Mouse (Mus musculus) liver, postnatal 0 days (tissue): Measurements from ENCODE around the gene Ano9. TPM values are rescaled to one million over a fixed set of nuclear protein-coding genes. Genes with fewer than 3 reads are reported as not detected.

Experiments
- ATAC-seq: fragments of 200-750 bp; cut with Nextera tagmentation; 2 replicates; pipeline ENCODE4 v1.8.0; 2017; ENCODE audit warnings: mild to moderate bottlenecking, moderate library complexity
- DNase-seq: peaks from one replicate; pipeline ENCODE4 v3.0.0-alpha.2; 2016
- H3K27ac ChIP-seq: fragments of 300-500 bp; sonication (generic); 2 replicates; pipeline ENCODE4 v1.5.1; 2014; ENCODE audit warnings: antibody characterized with exemption, moderate library complexity, mild to moderate bottlenecking, low read depth
- H3K27me3 ChIP-seq: fragments of 300-500 bp; sonication (generic); 2 replicates; pipeline ENCODE4 v1.6.1; 2014; ENCODE audit warnings: low read length, control low read depth, mixed read lengths; ENCODE audit not compliant: insufficient read depth
- H3K36me3 ChIP-seq: fragments of 300-500 bp; sonication (generic); replicated peaks from 2 replicates; pipeline ENCODE4 v1.6.1; 2014; ENCODE audit warnings: mild to moderate bottlenecking, control low read depth, low read length, moderate library complexity, mixed read lengths; ENCODE audit not compliant: insufficient read depth
- H3K4me1 ChIP-seq: fragments of 300-500 bp; sonication (generic); 2 replicates; pipeline ENCODE4 v1.6.1; 2014; ENCODE audit warnings: antibody characterized with exemption, mild to moderate bottlenecking, control low read depth; ENCODE audit not compliant: insufficient read depth
- H3K4me2 ChIP-seq: fragments of 300-500 bp; sonication (generic); 2 replicates; pipeline ENCODE4 v1.6.1; 2014; ENCODE audit warnings: low read depth, mild to moderate bottlenecking, low read length, moderate library complexity, mixed read lengths
- H3K4me3 ChIP-seq: fragments of 300-500 bp; sonication (generic); 2 replicates; pipeline ENCODE4 v1.5.1; 2014; ENCODE audit warnings: low read depth, low read length
- H3K9ac ChIP-seq: fragments of 300-500 bp; sonication (generic); replicated peaks from 2 replicates; pipeline ENCODE4 v1.6.1; 2014; ENCODE audit warnings: mild to moderate bottlenecking, moderate library complexity
- H3K9me3 ChIP-seq: fragments of 300-500 bp; sonication (generic); 2 replicates; pipeline ENCODE4 v1.6.1; 2016; ENCODE audit warnings: mild to moderate bottlenecking, control low read depth, low read length, mixed read lengths
- CTCF ChIP-seq: sonication (generic); IDR thresholded peaks from 2 replicates; pipeline ENCODE4 v1.5.1; 2016; ENCODE audit warnings: antibody characterized with exemption, low read depth
- EP300 ChIP-seq: IDR thresholded peaks from 2 replicates; pipeline ENCODE4 v1.6.1; 2016; ENCODE audit warnings: antibody characterized with exemption, low read depth, mild to moderate bottlenecking
- WGBS: fragments of 180-500 bp; shearing (Covaris S2); extraction: QIAGEN DNeasy Blood & Tissue Kit; methylation state at CpG from one replicate; pipeline ENCODE4 v1.1.7; 2014; ENCODE audit not compliant: insufficient replicate concordance; 5-methylcytosine and 5-hydroxymethylcytosine counted together
- polyA plus RNA-seq: library from polyadenylated mRNA; unstranded; fragments of >200 nt; fragmentation: Nextera tagmentation; extraction: Ambion mirVana; gene quantifications from 2 replicates; pipeline ENCODE4 v1.2.1, GENCODE M21; 2015

Ano9 gene
- polyA plus RNA-seq, 1 experiment from 2014 or later = 1.4 TPM

DNA sequence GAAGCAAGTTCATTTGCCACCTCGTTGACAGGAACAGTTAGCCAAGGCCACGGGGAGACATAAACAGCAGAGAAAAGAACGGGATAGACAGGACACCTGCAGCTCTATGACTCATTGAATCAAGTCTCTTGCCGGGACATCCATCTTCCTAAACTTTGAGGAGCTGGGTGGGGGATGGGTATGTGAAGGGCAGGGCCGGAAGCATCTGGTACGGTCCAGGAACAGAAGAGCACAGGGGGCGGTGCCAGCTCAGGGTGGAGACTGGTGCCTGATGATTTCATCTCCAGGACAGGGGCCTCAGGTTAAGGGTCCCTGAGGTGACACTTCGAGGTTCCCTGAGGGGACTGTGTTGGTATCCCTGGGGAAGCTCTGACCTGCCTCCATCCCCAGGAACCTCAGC lies 29.7 kb downstream of the Ano9 start:
- H3K4me1 ChIP-seq = peaks cover 10% of the 10 kb centered on the region; the same call in 1 of the 2 replicates
- H3K36me3 ChIP-seq = peaks cover 6% of the 10 kb centered on the region; the same call in 1 of the 2 replicates
- peaks cover 14% of the 10 kb centered on the region for H3K27me3 ChIP-seq
- DNase-seq (no peak), ATAC-seq (no peak)
- no peak overlapping the region for H3K9ac ChIP-seq
- peak overlapping the region; percentile 39 for H3K4me2 ChIP-seq
- TF ChIP-seq CTCF (no peak), EP300 (no peak)
- WGBS = 23% methylated on average over 8 of the region's 8 CpGs
- H3K4me3 ChIP-seq = no peak overlapping the region
- H3K27ac ChIP-seq = no peak overlapping the region
- H3K9me3 ChIP-seq = no peaks in the 10 kb centered on the region

- 0 out of 2 replicates have a peak overlapping the region, but pooled peaks have one; percentile 10 for H3K4me2 ChIP-seq
- no peaks in the 10 kb centered on the region for H3K4me1 ChIP-seq
- no peak overlapping the region for H3K9ac ChIP-seq
- TF ChIP-seq CTCF (no peak), EP300 (no peak)
- H3K36me3 ChIP-seq = no peaks in the 10 kb centered on the region
- ATAC-seq (no peak), DNase-seq (no peak)
- no peak overlapping the region for H3K4me3 ChIP-seq
- WGBS = 40% methylated on average over 34 of the region's 34 CpGs
- 0 out of 2 replicates have a peak, but pooled peaks cover 7% of the 10 kb centered on the region for H3K27me3 ChIP-seq
- no peak overlapping the region for H3K27ac ChIP-seq
- H3K9me3 ChIP-seq = no peaks in the 10 kb centered on the region
Measured at GRCm38 (mm10) chr7:141079481-141080449, 37.8 kb downstream of the Ano9 start.

DNA sequence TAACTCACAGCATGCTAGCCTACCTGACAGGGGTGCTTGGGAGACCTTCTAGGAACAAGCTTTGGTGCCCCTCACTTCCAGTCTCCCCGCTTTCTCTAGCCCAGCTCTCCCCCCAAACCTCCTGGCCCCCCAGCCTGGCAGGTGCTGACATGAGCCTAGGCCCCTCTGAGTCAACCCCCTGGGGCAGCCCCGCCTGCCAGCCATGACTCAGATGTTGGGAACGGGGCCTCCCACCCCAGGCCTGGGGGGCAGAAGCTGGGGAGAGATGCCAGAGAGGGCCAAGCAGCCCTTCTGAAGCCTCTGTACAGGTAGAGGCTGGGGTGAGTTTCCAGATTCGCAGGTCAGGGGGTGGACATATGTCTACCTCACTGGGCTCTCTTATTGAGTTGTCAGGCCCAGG lies 38.7 kb downstream of the Ano9 start:
- Histone ChIP-seq H3K27ac (no peak overlapping the region), H3K27me3 (0 out of 2 replicates have a peak, but pooled peaks cover 7% of the 10 kb centered on the region), H3K9me3 (no peaks in the 10 kb centered on the region), H3K4me2 (no peak overlapping the region), H3K36me3 (no peaks in the 10 kb centered on the region), H3K4me3 (no peak overlapping the region), H3K4me1 (no peaks in the 10 kb centered on the region), H3K9ac (no peak overlapping the region)
- TF ChIP-seq CTCF = no peak
- TF ChIP-seq EP300 = no peak
- WGBS = 75% methylated on average over 4 of the region's 4 CpGs
- DNase-seq (no peak), ATAC-seq (no peak)

- Histone ChIP-seq H3K4me1 (no peaks in the 10 kb centered on the region), H3K27ac (no peak within 1 kb of the TSS), H3K4me3 (no peak within 1 kb of the TSS), H3K9me3 (no peaks in the 10 kb centered on the region), H3K9ac (no peak within 1 kb of the TSS), H3K36me3 (no peaks in the 10 kb centered on the region), H3K27me3 (0 out of 2 replicates have a peak, but pooled peaks cover 7% of the 10 kb centered on the region), H3K4me2 (no peak within 1 kb of the TSS)
- no peak for ATAC-seq
- 86% methylated on average over 15 of the region's 15 CpGs for WGBS
- DNase-seq = no peak
- TF ChIP-seq CTCF (no peak), EP300 (no peak)
Measured at GRCm38 (mm10) chr7:141077841-141078240, 39.8 kb downstream of the Ano9 start, which contains the start of gene Pkp3. TSS of gene Pkp3 (plus strand) at chr7:141078218.

DNA sequence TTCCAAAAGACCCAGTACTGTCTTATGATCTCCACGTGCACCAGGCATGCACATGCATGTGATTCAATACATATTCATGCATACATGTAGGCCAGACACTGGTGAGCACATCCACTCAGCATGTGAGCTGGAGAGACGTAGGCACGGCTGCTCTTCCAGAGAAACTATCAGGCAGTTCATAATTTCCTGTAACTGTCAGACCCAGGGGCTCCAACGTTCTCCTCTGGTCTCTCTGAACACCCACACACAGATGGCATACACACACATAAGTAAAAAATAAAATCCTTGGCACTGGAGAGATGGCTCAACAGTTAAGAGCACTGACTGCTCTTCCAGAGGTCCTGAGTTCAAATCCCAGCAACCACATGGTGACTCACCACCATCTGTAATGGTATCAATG lies 43.8 kb downstream of the Ano9 start:
- no peaks in the 10 kb centered on the region for H3K9me3 ChIP-seq
- H3K27me3 ChIP-seq = peaks cover 26% of the 10 kb centered on the region
- H3K4me3 ChIP-seq = no peak overlapping the region
- H3K27ac ChIP-seq = no peak overlapping the region
- peaks cover 4% of the 10 kb centered on the region; the same call in 1 of the 2 replicates for H3K4me1 ChIP-seq
- ATAC-seq (no peak), DNase-seq (no peak)
- H3K4me2 ChIP-seq = no peak overlapping the region
- WGBS = 56% methylated on average over 4 of the region's 4 CpGs
- no peaks in the 10 kb centered on the region for H3K36me3 ChIP-seq
- no peak overlapping the region for H3K9ac ChIP-seq
- TF ChIP-seq CTCF = no peak
- no peak for TF ChIP-seq EP300

GRCm38 (mm10) chr7:141072017-141072745 lies 45.4 kb downstream of the Ano9 start:
- Histone ChIP-seq H3K9ac (no peak overlapping the region), H3K4me2 (no peak overlapping the region), H3K27me3 (peaks cover 24% of the 10 kb centered on the region), H3K36me3 (no peaks in the 10 kb centered on the region), H3K9me3 (no peaks in the 10 kb centered on the region), H3K4me1 (peaks cover 4% of the 10 kb centered on the region; the same call in 1 of the 2 replicates), H3K4me3 (no peak overlapping the region), H3K27ac (no peak overlapping the region)
- ATAC-seq (no peak), DNase-seq (peak; percentile 65)
- WGBS = 19% methylated on average over 22 of the region's 23 CpGs
- TF ChIP-seq EP300 = no peak
- TF ChIP-seq CTCF = peak; percentile 76
